Mouse (Mus musculus) small intestine, adult 2 months (tissue): Measurements from ENCODE around the gene AC124502.3. TPM values are rescaled to one million over a fixed set of nuclear protein-coding genes. Genes with fewer than 3 reads are reported as not detected.

Source experiments
- H3K27ac ChIP-seq: fragments of 200-500 bp; 2 replicates; pipeline ENCODE4 v1.5.1; 2012; ENCODE audit warnings: low read depth, low read length, control low read depth, inconsistent platforms; ENCODE audit not compliant: insufficient read depth
- H3K27me3 ChIP-seq: fragments of 200-500 bp; 2 replicates; pipeline ENCODE4 v1.6.1; 2012; ENCODE audit warnings: mild to moderate bottlenecking, moderate library complexity, low read length, inconsistent platforms; ENCODE audit not compliant: control insufficient read depth, insufficient read depth
- H3K36me3 ChIP-seq: fragments of 200-500 bp; 2 replicates; pipeline ENCODE4 v1.6.1; 2012; ENCODE audit warnings: mild to moderate bottlenecking, low read length, control low read depth, inconsistent platforms; ENCODE audit not compliant: control insufficient read depth, insufficient read depth
- H3K4me1 ChIP-seq: fragments of 200-500 bp; 2 replicates; pipeline ENCODE4 v1.6.1; 2012; ENCODE audit warnings: low read length, inconsistent platforms, mixed read lengths; ENCODE audit not compliant: control insufficient read depth, insufficient read depth, insufficient read length
- H3K4me3 ChIP-seq: fragments of 200-500 bp; 2 replicates; pipeline ENCODE4 v1.5.1; 2012; ENCODE audit warnings: low read depth, mild to moderate bottlenecking, control low read depth, inconsistent platforms, low read length, moderate library complexity
- CTCF ChIP-seq: fragments of 200-500 bp; IDR thresholded peaks from 2 replicates; pipeline ENCODE4 v1.5.1; 2012; ENCODE audit warnings: low read depth, mild to moderate bottlenecking, control low read depth, inconsistent platforms, low read length, moderate library complexity, mixed read lengths; ENCODE audit not compliant: insufficient replicate concordance, insufficient read length; ENCODE audit errors: extremely low read depth
- POLR2A ChIP-seq: fragments of 200-500 bp; IDR thresholded peaks from 2 replicates; pipeline ENCODE4 v1.6.1; 2012; ENCODE audit warnings: low read depth, mild to moderate bottlenecking, control low read depth, inconsistent platforms, low read length, moderate library complexity
- whole genome bisulfite sequencing: fragments of 180-500 bp; shearing (Covaris S2); methylation state at CpG from one replicate; pipeline ENCODE4 v1.1.7; 2018; 5-methylcytosine and 5-hydroxymethylcytosine counted together
- polyA plus RNA-seq: library from polyadenylated mRNA; depleted of rRNA; stranded (reverse); fragments of >200 nt; gene quantifications from 2 replicates; pipeline ENCODE4 v1.2.3, GENCODE M21; 2012

The AC124502.3 gene
- polyA plus RNA-seq, 1 experiment, result 1.2 TPM

- H3K4me1 ChIP-seq, result peaks cover 5% of the 10 kb centered on the region
- 82% methylated on average over 14 of the region's 14 CpGs for WGBS
- no peak overlapping the region for H3K27ac ChIP-seq
- H3K4me3 ChIP-seq, result no peak overlapping the region
- no peaks in the 10 kb centered on the region for H3K27me3 ChIP-seq
- H3K36me3 ChIP-seq, result peaks cover 25% of the 10 kb centered on the region
- no peak for TF ChIP-seq CTCF
- no peak for TF ChIP-seq POLR2A
Measured at GRCm38 (mm10) chr19:5048138-5049056, 9.7 kb downstream of the AC124502.3 start.

- no peak overlapping the region for H3K27ac ChIP-seq
- WGBS, result 91% methylated on average over 6 of the region's 6 CpGs
- H3K4me1 ChIP-seq, result peaks cover 5% of the 10 kb centered on the region
- TF ChIP-seq POLR2A, result no peak
- no peak for TF ChIP-seq CTCF
- peaks cover 25% of the 10 kb centered on the region for H3K36me3 ChIP-seq
- no peaks in the 10 kb centered on the region for H3K27me3 ChIP-seq
- H3K4me3 ChIP-seq, result no peak overlapping the region
Measured at GRCm38 (mm10) chr19:5049325-5049724, 10.6 kb downstream of the AC124502.3 start.

DNA sequence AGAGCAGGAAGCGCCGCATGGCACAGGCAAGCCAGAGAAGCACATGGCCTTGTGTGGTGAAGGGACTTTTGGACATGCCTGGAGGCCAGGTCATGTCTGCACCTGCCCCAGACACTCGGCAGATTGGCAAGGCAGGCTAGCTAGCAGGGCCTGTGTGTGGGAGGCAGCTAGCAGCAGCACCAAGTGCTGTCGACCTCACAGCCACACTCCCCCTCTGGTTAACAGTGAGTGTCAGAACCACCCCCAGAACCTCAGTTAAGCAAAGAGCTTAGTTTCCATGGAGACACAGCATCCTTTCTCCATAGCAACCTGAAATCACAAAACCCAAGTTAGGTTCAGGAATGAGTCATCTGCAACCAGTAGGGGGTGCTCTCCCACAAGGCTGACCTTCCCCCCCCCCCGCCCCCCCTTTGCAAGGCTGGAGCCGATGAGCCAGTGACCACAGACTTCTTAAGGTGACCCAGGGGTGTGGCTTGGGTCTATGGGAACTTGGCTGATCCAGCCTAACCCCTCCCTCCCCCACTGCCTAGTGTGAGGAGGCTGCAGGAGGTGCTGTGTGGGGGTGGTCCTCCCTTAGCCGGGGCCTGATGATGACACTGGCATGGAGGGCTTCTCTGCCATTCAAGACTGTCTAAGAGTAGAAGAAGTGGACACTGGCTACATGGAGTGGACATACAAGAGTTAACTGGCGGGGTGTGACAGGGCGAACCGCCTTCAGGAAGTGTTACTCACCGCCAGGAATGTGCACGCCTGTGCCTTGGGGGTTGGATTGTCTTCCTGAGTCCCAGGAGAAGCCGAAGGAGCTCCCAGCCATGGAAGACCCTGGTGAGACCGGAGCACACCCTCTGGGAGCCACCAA lies 11.6 kb downstream of the AC124502.3 start, which contains the start of gene Rin1:
Gene Rin1, plus strand, starts transcription at position 435 of the 859 bp plus-strand sequence.
- H3K27me3 ChIP-seq, result no peaks in the 10 kb centered on the region
- WGBS, result 16% methylated on average over 14 of the region's 14 CpGs
- peak within 1 kb of the TSS; percentile 65 for H3K4me3 ChIP-seq
- peak within 1 kb of the TSS; percentile 44; the same call in 1 of the 2 replicates for H3K27ac ChIP-seq
- peaks cover 25% of the 10 kb centered on the region for H3K36me3 ChIP-seq
- H3K4me1 ChIP-seq, result peaks cover 5% of the 10 kb centered on the region
- peak; percentile 40; the same call in 1 of the 2 replicates for TF ChIP-seq CTCF
- no peak for TF ChIP-seq POLR2A

GRCm38 (mm10) chr19:5051031-5051430 lies 12.3 kb downstream of the AC124502.3 start:
- Histone ChIP-seq H3K27me3 (no peaks in the 10 kb centered on the region), H3K4me1 (peaks cover 5% of the 10 kb centered on the region), H3K27ac (peak overlapping the region; percentile 18; the same call in 1 of the 2 replicates), H3K4me3 (peak overlapping the region; percentile 65), H3K36me3 (peaks cover 23% of the 10 kb centered on the region)
- 6% methylated on average over 17 of the region's 17 CpGs for WGBS
- no peak for TF ChIP-seq POLR2A
- TF ChIP-seq CTCF, result no peak

GRCm38 (mm10) chr19:5051515-5051914 lies 12.8 kb downstream of the AC124502.3 start:
- no peak for TF ChIP-seq CTCF
- TF ChIP-seq POLR2A, result no peak
- Histone ChIP-seq H3K36me3 (peaks cover 20% of the 10 kb centered on the region), H3K4me1 (peaks cover 5% of the 10 kb centered on the region), H3K4me3 (peak overlapping the region; percentile 65), H3K27ac (no peak overlapping the region), H3K27me3 (no peaks in the 10 kb centered on the region)
- 96% methylated on average over 3 of the region's 3 CpGs for WGBS

GRCm38 (mm10) chr19:5052166-5052822 lies 13.6 kb downstream of the AC124502.3 start:
- WGBS, result 78% methylated on average over 25 of the region's 25 CpGs
- TF ChIP-seq POLR2A (no peak), CTCF (no peak)
- H3K27ac ChIP-seq, result no peak overlapping the region
- peaks cover 5% of the 10 kb centered on the region for H3K4me1 ChIP-seq
- peaks cover 13% of the 10 kb centered on the region; the same call in 1 of the 2 replicates for H3K36me3 ChIP-seq
- H3K27me3 ChIP-seq, result no peaks in the 10 kb centered on the region
- no peak overlapping the region for H3K4me3 ChIP-seq
